Mouse (Mus musculus) liver, embryonic 15.5 days (tissue): Measurements from ENCODE around the gene Bhlha9. TPM values are rescaled to one million over a fixed set of nuclear protein-coding genes. Genes with fewer than 3 reads are reported as not detected.
"Not testable (repeated sequence)": the region's sequence is repeated elsewhere in the genome, so short reads cannot be mapped to it uniquely, and the experiment has no call there.

Experiments used
- ATAC-seq: fragments of 200-750 bp; cut with Nextera tagmentation; 2 replicates; pipeline ENCODE4 v1.8.0; 2017; ENCODE audit warnings: moderate number of reproducible peaks, mild to moderate bottlenecking, moderate library complexity; ENCODE audit not compliant: insufficient read depth
- H3K27ac ChIP-seq: fragments of 300-500 bp; sonication (generic); replicated peaks from 2 replicates; pipeline ENCODE4 v1.5.1; 2015; ENCODE audit warnings: mild to moderate bottlenecking, inconsistent platforms
- H3K27me3 ChIP-seq: fragments of 300-500 bp; sonication (generic); 2 replicates; pipeline ENCODE4 v1.6.1; 2015; ENCODE audit warnings: mild to moderate bottlenecking, inconsistent platforms
- H3K36me3 ChIP-seq: fragments of 300-500 bp; sonication (generic); replicated peaks from 2 replicates; pipeline ENCODE4 v1.6.1; 2015; ENCODE audit warnings: moderate library complexity, mild to moderate bottlenecking, inconsistent platforms
- H3K4me1 ChIP-seq: fragments of 300-500 bp; sonication (generic); replicated peaks from 2 replicates; pipeline ENCODE4 v1.6.1; 2015; ENCODE audit warnings: inconsistent platforms
- H3K4me2 ChIP-seq: fragments of 300-500 bp; sonication (generic); 2 replicates; pipeline ENCODE4 v1.6.1; 2015; ENCODE audit warnings: moderate library complexity, mild to moderate bottlenecking, inconsistent platforms
- H3K4me3 ChIP-seq: fragments of 300-500 bp; sonication (generic); replicated peaks from 2 replicates; pipeline ENCODE4 v1.5.1; 2015; ENCODE audit warnings: mild to moderate bottlenecking, inconsistent platforms
- H3K9ac ChIP-seq: fragments of 300-500 bp; sonication (generic); 2 replicates; pipeline ENCODE4 v1.6.1; 2015; ENCODE audit warnings: moderate library complexity, mild to moderate bottlenecking, inconsistent platforms
- H3K9me3 ChIP-seq: fragments of 300-500 bp; sonication (generic); replicated peaks from 2 replicates; pipeline ENCODE4 v1.6.1; 2016; ENCODE audit warnings: inconsistent platforms
- WGBS: fragments of 180-500 bp; shearing (Covaris S2); methylation state at CpG from one replicate; pipeline ENCODE4 v1.1.7; 2015; ENCODE audit warnings: mixed read lengths; ENCODE audit not compliant: insufficient replicate concordance; 5-methylcytosine and 5-hydroxymethylcytosine counted together
- polyA plus RNA-seq: library from polyadenylated mRNA; unstranded; fragments of >200 nt; fragmentation: Nextera tagmentation; extraction: Ambion mirVana; gene quantifications from 2 replicates; pipeline ENCODE4 v1.2.1, GENCODE M21; 2015

The Bhlha9 gene
- polyA plus RNA-seq, 1 experiment from 2014 or later = not detected

- H3K9ac ChIP-seq = no peak overlapping the region
- no peak overlapping the region for H3K4me3 ChIP-seq
- peaks cover 64% of the 10 kb centered on the region for H3K27me3 ChIP-seq
- H3K27ac ChIP-seq = no peak overlapping the region
- peak overlapping the region; percentile 13; the same call in 1 of the 2 replicates for H3K4me2 ChIP-seq
- WGBS = 9% methylated on average over 35 of the region's 35 CpGs
- H3K36me3 ChIP-seq = no peaks in the 10 kb centered on the region
- H3K9me3 ChIP-seq = no peaks in the 10 kb centered on the region
- peaks cover 3% of the 10 kb centered on the region; the same call in 1 of the 2 replicates for H3K4me1 ChIP-seq
- ATAC-seq = no peak
These were observed 6.1 kb upstream of the Bhlha9 start for GRCm38 (mm10) chr11:76666002-76666649.

DNA sequence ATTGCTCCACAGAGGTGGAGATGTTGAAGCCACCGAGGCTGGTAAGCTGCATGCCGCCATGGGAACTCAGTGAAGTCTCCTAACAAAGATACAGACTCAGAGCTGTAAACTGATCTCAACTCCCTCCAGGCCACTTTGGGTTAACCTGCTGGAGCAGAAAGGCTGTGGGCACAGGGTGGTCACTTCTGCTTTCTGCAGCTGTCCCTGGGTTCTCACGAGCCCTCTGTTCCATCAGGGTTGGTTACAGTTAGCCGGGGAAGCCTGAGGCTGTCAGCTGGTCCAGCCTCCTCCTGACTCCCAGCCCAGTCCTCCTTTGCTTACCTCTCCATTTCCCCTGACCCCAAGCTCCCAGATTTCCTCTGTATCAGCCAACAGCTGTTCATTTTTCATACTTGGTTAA, 4.5 kb upstream of the Bhlha9 start:
- H3K27me3 ChIP-seq = peaks cover 81% of the 10 kb centered on the region
- 14% methylated on average over 4 of the region's 4 CpGs for WGBS
- no peak overlapping the region for H3K9ac ChIP-seq

GRCm38 (mm10) chr11:76672561-76673384, 503 bp downstream of the Bhlha9 start:
- Histone ChIP-seq H3K4me1 (no peaks in the 10 kb centered on the region), H3K9me3 (no peaks in the 10 kb centered on the region), H3K4me2 (0 out of 2 replicates have a peak overlapping the region, but pooled peaks have one; percentile 7), H3K27me3 (peaks cover 71% of the 10 kb centered on the region), H3K4me3 (no peak overlapping the region), H3K27ac (no peak overlapping the region), H3K9ac (no peak overlapping the region), H3K36me3 (no peaks in the 10 kb centered on the region)
- no peak for ATAC-seq
- 3% methylated on average over 64 of the region's 64 CpGs for WGBS

More for the DNA sequence above, 4.5 kb upstream of the Bhlha9 start:
- Histone ChIP-seq H3K4me2 (no peak overlapping the region), H3K4me1 (peaks cover 3% of the 10 kb centered on the region; the same call in 1 of the 2 replicates), H3K9me3 (no peaks in the 10 kb centered on the region), H3K4me3 (no peak overlapping the region), H3K27ac (no peak overlapping the region), H3K36me3 (no peaks in the 10 kb centered on the region)
- no peak for ATAC-seq

- no peak for ATAC-seq
- H3K27me3 ChIP-seq = peaks cover 62% of the 10 kb centered on the region
These were observed 1.9 kb downstream of the Bhlha9 start for GRCm38 (mm10) chr11:76674199-76674598.

DNA sequence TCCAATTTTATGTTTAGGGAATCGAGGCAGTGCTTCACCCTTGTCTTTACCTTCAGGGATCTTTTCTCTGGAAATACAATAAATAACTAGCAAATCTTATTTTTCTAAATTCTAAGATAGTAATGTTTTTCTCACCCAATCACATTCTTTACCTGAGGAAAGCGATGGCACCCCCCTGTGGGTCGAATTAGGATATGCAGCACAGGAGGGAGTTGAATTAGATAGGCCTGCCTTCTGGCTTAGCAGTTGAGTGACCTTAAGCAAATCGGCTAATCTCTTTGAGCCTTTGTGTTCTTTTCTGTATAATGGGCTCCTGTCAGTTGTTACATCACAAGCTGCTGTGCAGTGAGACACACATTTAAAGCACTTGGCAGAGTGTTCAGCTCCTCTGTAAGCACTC, 2.4 kb downstream of the Bhlha9 start:
- Histone ChIP-seq H3K4me2 (no peak overlapping the region), H3K27me3 (peaks cover 61% of the 10 kb centered on the region), H3K4me3 (no peak overlapping the region), H3K27ac (no peak overlapping the region), H3K9me3 (no peaks in the 10 kb centered on the region), H3K9ac (no peak overlapping the region), H3K36me3 (no peaks in the 10 kb centered on the region), H3K4me1 (no peaks in the 10 kb centered on the region)
- no peak for ATAC-seq
- 23% methylated on average over 4 of the region's 4 CpGs for WGBS

More at GRCm38 (mm10) chr11:76674199-76674598, 1.9 kb downstream of the Bhlha9 start:
- Histone ChIP-seq H3K9ac (no peak overlapping the region), H3K4me1 (no peaks in the 10 kb centered on the region), H3K36me3 (no peaks in the 10 kb centered on the region), H3K4me2 (no peak overlapping the region), H3K27ac (no peak overlapping the region), H3K9me3 (no peaks in the 10 kb centered on the region), H3K4me3 (no peak overlapping the region)
- WGBS = 43% methylated on average over 8 of the region's 8 CpGs

DNA sequence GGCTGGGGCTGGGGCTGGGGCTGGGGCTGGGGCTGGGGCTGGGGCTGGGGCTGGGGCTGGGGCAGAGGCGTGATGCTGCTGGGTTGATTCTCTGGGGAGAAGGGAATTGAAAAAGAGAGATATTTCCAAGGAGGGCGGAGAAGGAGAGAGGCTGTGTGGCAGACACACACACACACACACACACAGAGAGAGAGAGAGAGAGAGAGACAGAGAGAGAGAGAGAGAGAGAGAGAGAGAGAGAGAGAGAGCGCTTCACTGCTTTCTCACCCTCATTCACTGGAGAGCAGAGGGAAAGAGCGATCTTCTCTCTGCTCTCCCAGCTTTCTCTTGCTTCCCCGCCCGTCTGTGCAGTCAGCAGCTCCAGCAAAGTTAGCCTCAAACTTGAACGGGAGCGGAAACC, 7.2 kb downstream of the Bhlha9 start, which contains the start of gene Trarg1:
Gene Trarg1 (plus strand): TSS at position 301 of the 400 bp plus-strand sequence.
- not testable (repeated sequence) for H3K4me2 ChIP-seq, H3K9me3 ChIP-seq, H3K4me1 ChIP-seq, ATAC-seq, H3K9ac ChIP-seq, H3K27ac ChIP-seq, H3K4me3 ChIP-seq, H3K36me3 ChIP-seq
- peaks cover 13% of the 10 kb centered on the region for H3K27me3 ChIP-seq
- whole genome bisulfite sequencing = 48% methylated on average over 7 of the region's 8 CpGs

GRCm38 (mm10) chr11:76685604-76686003, 13.3 kb downstream of the Bhlha9 start:
- no peak overlapping the region for H3K4me3 ChIP-seq
- H3K36me3 ChIP-seq = no peaks in the 10 kb centered on the region

DNA sequence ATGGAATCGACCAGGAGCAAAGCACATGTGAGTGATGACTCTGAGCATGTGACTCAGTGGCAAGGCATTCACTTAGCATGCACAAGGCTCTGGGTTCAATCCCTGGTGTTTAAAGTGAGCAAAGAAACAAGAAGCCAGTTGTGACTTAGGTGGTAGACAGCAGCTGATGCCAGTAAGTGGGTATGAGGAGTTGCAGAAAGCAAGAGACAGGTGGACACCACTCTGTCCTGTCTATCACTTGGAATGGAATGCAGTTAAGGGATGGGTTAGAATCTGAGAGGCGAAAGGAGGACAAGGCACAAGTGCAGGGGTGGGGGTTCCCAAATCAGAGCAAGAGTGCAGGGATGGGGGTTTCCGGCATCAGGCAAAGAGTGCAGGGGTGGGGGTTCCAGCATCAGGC, 19.8 kb downstream of the Bhlha9 start:
- no peaks in the 10 kb centered on the region for H3K36me3 ChIP-seq
- no peak overlapping the region for H3K9ac ChIP-seq
- H3K27ac ChIP-seq = no peak overlapping the region
- 58% methylated on average over 3 of the region's 3 CpGs for WGBS
- no peak for ATAC-seq
- no peak overlapping the region for H3K4me2 ChIP-seq
- no peaks in the 10 kb centered on the region; the same call in 1 of the 2 replicates for H3K27me3 ChIP-seq
- H3K9me3 ChIP-seq = no peaks in the 10 kb centered on the region
- no peaks in the 10 kb centered on the region for H3K4me1 ChIP-seq
- H3K4me3 ChIP-seq = no peak overlapping the region

More at GRCm38 (mm10) chr11:76685604-76686003, 13.3 kb downstream of the Bhlha9 start:
- Histone ChIP-seq H3K4me1 (no peaks in the 10 kb centered on the region), H3K27me3 (no peaks in the 10 kb centered on the region; the same call in 1 of the 2 replicates), H3K27ac (no peak overlapping the region), H3K4me2 (no peak overlapping the region), H3K9ac (no peak overlapping the region), H3K9me3 (no peaks in the 10 kb centered on the region)
- WGBS = 39% methylated on average over 2 of the region's 2 CpGs
- no peak for ATAC-seq

DNA sequence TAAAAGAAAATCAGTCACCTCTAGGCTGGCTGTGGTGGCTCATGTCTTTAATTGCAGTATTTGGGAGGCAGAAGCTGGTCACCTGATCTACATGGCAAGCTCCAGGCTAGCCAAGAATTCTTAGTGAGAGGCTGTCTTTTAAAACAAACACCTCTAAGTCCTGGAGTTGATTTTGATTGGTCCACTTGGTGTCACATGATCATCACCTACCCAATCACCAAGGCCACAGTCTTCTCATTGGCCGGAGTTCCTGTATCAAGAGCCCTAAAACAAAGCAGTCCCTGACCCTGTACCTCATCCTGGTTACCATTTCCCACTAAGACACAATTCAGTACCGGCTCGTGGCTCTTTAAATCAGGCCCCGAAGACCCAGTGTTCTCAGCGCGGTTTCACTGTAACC, 23.5 kb downstream of the Bhlha9 start:
- no peaks in the 10 kb centered on the region; the same call in 1 of the 2 replicates for H3K27me3 ChIP-seq

GRCm38 (mm10) chr11:76699626-76700025, 27.4 kb downstream of the Bhlha9 start:
- no peak for ATAC-seq
- Histone ChIP-seq H3K27me3 (no peaks in the 10 kb centered on the region; the same call in 1 of the 2 replicates), H3K4me2 (peak overlapping the region; percentile 25), H3K36me3 (no peaks in the 10 kb centered on the region), H3K9ac (no peak overlapping the region), H3K9me3 (no peaks in the 10 kb centered on the region), H3K4me3 (no peak overlapping the region), H3K4me1 (no peaks in the 10 kb centered on the region), H3K27ac (no peak overlapping the region)
- WGBS = 44% methylated on average over 7 of the region's 9 CpGs

More for the DNA sequence above, 23.5 kb downstream of the Bhlha9 start:
- WGBS = 50% methylated on average over 6 of the region's 6 CpGs
- no peak overlapping the region for H3K4me3 ChIP-seq
- ATAC-seq = no peak
- no peaks in the 10 kb centered on the region for H3K4me1 ChIP-seq
- no peak overlapping the region for H3K9ac ChIP-seq
- no peak overlapping the region for H3K27ac ChIP-seq
- no peaks in the 10 kb centered on the region for H3K36me3 ChIP-seq
- no peaks in the 10 kb centered on the region for H3K9me3 ChIP-seq
- H3K4me2 ChIP-seq = no peak overlapping the region

DNA sequence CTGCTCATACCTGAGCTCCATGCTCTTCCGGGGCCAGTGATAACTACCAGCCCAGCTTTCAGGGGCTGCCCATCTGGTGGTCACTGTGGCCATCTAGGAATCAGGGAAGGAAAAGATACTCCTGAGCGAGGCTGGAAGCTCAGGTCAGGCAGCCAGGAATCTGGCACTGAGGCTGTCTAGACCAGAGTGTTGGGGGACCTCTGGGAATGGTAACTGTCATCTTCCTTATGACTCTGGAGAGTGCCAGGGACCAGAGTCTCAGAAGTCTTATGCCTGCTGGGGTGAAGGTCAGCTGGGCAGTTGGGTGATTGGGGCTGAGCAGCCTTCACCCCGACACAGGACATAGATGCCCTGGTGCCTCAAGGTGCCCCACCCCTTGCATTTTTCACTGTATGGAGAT, 35.4 kb downstream of the Bhlha9 start:
- no peaks in the 10 kb centered on the region for H3K27me3 ChIP-seq
- no peak overlapping the region for H3K4me3 ChIP-seq
- H3K36me3 ChIP-seq = no peaks in the 10 kb centered on the region
- 58% methylated on average over 3 of the region's 3 CpGs for WGBS
- no peak overlapping the region for H3K9ac ChIP-seq
- no peak overlapping the region for H3K4me2 ChIP-seq
- H3K4me1 ChIP-seq = no peaks in the 10 kb centered on the region
- ATAC-seq = no peak
- no peaks in the 10 kb centered on the region for H3K9me3 ChIP-seq
- no peak overlapping the region for H3K27ac ChIP-seq
